Comparison of ENCODE assay signal across 9 mouse cellular contexts in genomic region chr11:103112552-103112912, GRCm38 (mm10). TPM values are rescaled to one million over a fixed set of nuclear protein-coding genes. Genes with fewer than 3 reads are reported as not detected.
DNase-seq lines count a peak whose midpoint lies in the region; ATAC-seq lines count a peak whose summit lies in the region.
"Had no signal": no experiment of that assay in that cellular context is flagged by ENCODE, and none has a peak within 500 bp of the region (broad histone marks: within the 10 kb centered on the region; RNA-seq: fewer than 3 reads in every experiment).

No protein-coding gene starts in this region.

- intact Hi-C loops in heart, postnatal 14 days (cut with DNase I) = no loop called here

- peak overlapping the region; percentile 77 for H3K9ac ChIP-seq in heart, embryonic 13.5 days
- peak overlapping the region; percentile 17; the same call in 1 of the 2 replicates for H3K9ac ChIP-seq in midbrain, embryonic 11.5 days (ENCODE audit: low read length)

- no peaks in the 10 kb centered on the region for H3K9me3 ChIP-seq in heart, embryonic 13.5 days
- no peaks in the 10 kb centered on the region for H3K9me3 ChIP-seq in hindbrain, embryonic 10.5 days
- H3K9me3 ChIP-seq in midbrain, embryonic 11.5 days (ENCODE audit: control insufficient read depth, low read length) = no peaks in the 10 kb centered on the region

- H3K27me3 ChIP-seq in heart, embryonic 13.5 days (replicated peaks) = peaks cover 3% of the 10 kb centered on the region; the same call in 1 of the 2 replicates
- H3K27me3 ChIP-seq in hindbrain, embryonic 10.5 days (ENCODE audit: insufficient read depth, poor library complexity, severe bottlenecking) = peaks cover 41% of the 10 kb centered on the region
- peaks cover 16% of the 10 kb centered on the region; the same call in 1 of the 2 replicates for H3K27me3 ChIP-seq in midbrain, embryonic 11.5 days (ENCODE audit: control insufficient read depth, insufficient read depth, low read length)
- H3K27me3 ChIP-seq: Patski had no signal

- H3K4me1 ChIP-seq in heart, embryonic 13.5 days = peaks cover 29% of the 10 kb centered on the region
- H3K4me1 ChIP-seq in hindbrain, embryonic 10.5 days (replicated peaks) = peaks cover 39% of the 10 kb centered on the region
- H3K4me1 ChIP-seq in midbrain, embryonic 11.5 days (ENCODE audit: control insufficient read depth, insufficient read depth, low read length) = peaks cover 21% of the 10 kb centered on the region

- H3K4me3 ChIP-seq in heart, embryonic 13.5 days = peak overlapping the region; percentile 55
- peak overlapping the region; percentile 49 for H3K4me3 ChIP-seq in hindbrain, embryonic 10.5 days
- H3K4me3 ChIP-seq in midbrain, embryonic 11.5 days (ENCODE audit: low read depth, low read length) = 0 out of 2 replicates have a peak overlapping the region, but pooled peaks have one; percentile 14

- H3K4me2 ChIP-seq in heart, embryonic 13.5 days = peak overlapping the region; percentile 74
- H3K4me2 ChIP-seq in midbrain, embryonic 11.5 days = peak overlapping the region; percentile 47

- no peak for ATAC-seq in heart, embryonic 13.5 days (ENCODE audit: extremely low read depth, insufficient number of reproducible peaks, low FRiP score, low TSS enrichment)
- no peak for ATAC-seq in midbrain, embryonic 11.5 days (ENCODE audit: low FRiP score)

- 22% methylated on average over 9 of the region's 9 CpGs for WGBS in heart, embryonic 13.5 days
- WGBS in hindbrain, embryonic 10.5 days = 8% methylated on average over 9 of the region's 9 CpGs
- WGBS in midbrain, embryonic 11.5 days = 4% methylated on average over 9 of the region's 9 CpGs

- H3K36me3 ChIP-seq in heart, embryonic 13.5 days = peaks cover 3% of the 10 kb centered on the region; the same call in 1 of the 2 replicates
- no peaks in the 10 kb centered on the region for H3K36me3 ChIP-seq in hindbrain, embryonic 10.5 days
- H3K36me3 ChIP-seq in midbrain, embryonic 11.5 days (ENCODE audit: control insufficient read depth, insufficient read depth, low read length) = no peaks in the 10 kb centered on the region

- no peak for DNase-seq in heart, postnatal 14 days
- DNase-seq in R1 (ENCODE audit: low read depth, low spot score) = peak; percentile 76
- peak; percentile 29 for DNase-seq in hindbrain, embryonic 10.5 days (ENCODE audit: low spot score)
- DNase-seq in midbrain, embryonic 11.5 days (ENCODE audit: low spot score, missing footprints) = no peak
- no peak for DNase-seq in frontal cortex, postnatal 10 days (ENCODE audit: low spot score in 2 of 2)
- no peak for DNase-seq in lung, postnatal 36 days
- DNase-seq in embryo, embryonic 9.5 days (ENCODE audit: extremely low spot score) = no peak

- H3K27ac ChIP-seq in heart, embryonic 13.5 days (replicated peaks) = peak overlapping the region; percentile 63
- peak overlapping the region; percentile 78 for H3K27ac ChIP-seq in hindbrain, embryonic 10.5 days
- no peak overlapping the region for H3K27ac ChIP-seq in midbrain, embryonic 11.5 days (ENCODE audit: low read depth, low read length)

RNA-seq across cellular contexts. Expression of gene Hexim1, which starts 3.5 kb away (rescaled TPM):
- polyA plus RNA-seq in heart, embryonic 13.5 days (2015; fragmentation: Nextera tagmentation; extraction: Ambion mirVana) = 2.8 and 3.0 TPM in 2 replicates
- 10 to 100 TPM; 18.5 to 20.4 TPM for total RNA-seq in heart, postnatal 14 days (2021)
- polyA plus RNA-seq in hindbrain, embryonic 10.5 days (2016; fragmentation: Nextera tagmentation; extraction: Ambion mirVana) = 1.7 and 2.3 TPM in 2 replicates
- polyA plus RNA-seq in midbrain, embryonic 11.5 days (2014; fragmentation: Nextera tagmentation; extraction: Ambion mirVana) = 4.6 and 5.2 TPM in 2 replicates

RNA-seq across cellular contexts. Expression of gene Acbd4, which starts 11.1 kb away (rescaled TPM):
- polyA plus RNA-seq in heart, embryonic 13.5 days (2015; fragmentation: Nextera tagmentation; extraction: Ambion mirVana) = 12.0 and 14.3 TPM in 2 replicates
- 10 to 100 TPM; 30.5 to 34.5 TPM for total RNA-seq in heart, postnatal 14 days (2021)
- 7.7 and 8.3 TPM in 2 replicates for polyA plus RNA-seq in hindbrain, embryonic 10.5 days (2016; fragmentation: Nextera tagmentation; extraction: Ambion mirVana)
- 8.2 and 10.5 TPM in 2 replicates for polyA plus RNA-seq in midbrain, embryonic 11.5 days (2014; fragmentation: Nextera tagmentation; extraction: Ambion mirVana)

RNA-seq across cellular contexts. Expression of gene Plcd3, which starts 11.1 kb away (rescaled TPM):
- polyA plus RNA-seq in heart, embryonic 13.5 days (2015; fragmentation: Nextera tagmentation; extraction: Ambion mirVana) = 7.8 and 8.7 TPM in 2 replicates
- total RNA-seq in heart, postnatal 14 days (2021) = 10 to 100 TPM; 19.4 to 20.9 TPM
- 1.6 and 1.9 TPM in 2 replicates for polyA plus RNA-seq in hindbrain, embryonic 10.5 days (2016; fragmentation: Nextera tagmentation; extraction: Ambion mirVana)
- polyA plus RNA-seq in midbrain, embryonic 11.5 days (2014; fragmentation: Nextera tagmentation; extraction: Ambion mirVana) = 0.63 and 0.86 TPM in 2 replicates

RNA-seq across cellular contexts. Expression of gene Hexim2, which starts 19.7 kb away (rescaled TPM):
- 5.7 and 6.2 TPM in 2 replicates for polyA plus RNA-seq in heart, embryonic 13.5 days (2015; fragmentation: Nextera tagmentation; extraction: Ambion mirVana)
- total RNA-seq in heart, postnatal 14 days (2021) = 1 to 10 TPM; 1.8 to 3.3 TPM
- 7.7 and 8.9 TPM in 2 replicates for polyA plus RNA-seq in hindbrain, embryonic 10.5 days (2016; fragmentation: Nextera tagmentation; extraction: Ambion mirVana)
- polyA plus RNA-seq in midbrain, embryonic 11.5 days (2014; fragmentation: Nextera tagmentation; extraction: Ambion mirVana) = 5.0 and 6.3 TPM in 2 replicates

RNA-seq across cellular contexts. Expression of gene Fmnl1, which starts 58.4 kb away (rescaled TPM):
- polyA plus RNA-seq in heart, embryonic 13.5 days (2015; fragmentation: Nextera tagmentation; extraction: Ambion mirVana) = 2.0 and 2.6 TPM in 2 replicates
- total RNA-seq in heart, postnatal 14 days (2021) = 10 to 100 TPM; 16.8 to 21.6 TPM
- polyA plus RNA-seq in hindbrain, embryonic 10.5 days (2016; fragmentation: Nextera tagmentation; extraction: Ambion mirVana) = 0.72 and 1.5 TPM in 2 replicates
- polyA plus RNA-seq in midbrain, embryonic 11.5 days (2014; fragmentation: Nextera tagmentation; extraction: Ambion mirVana) = 0.65 and 0.87 TPM in 2 replicates

Comparison
In these comparisons a context has a peak if more than half of its experiments do, and no peak if none do; other contexts are left out.
1. DNase-seq: peak in R1 (single experiment) and hindbrain, embryonic 10.5 days (single experiment); none in heart, postnatal 14 days (0 of 2), midbrain, embryonic 11.5 days (single experiment), frontal cortex, postnatal 10 days (0 of 2), lung, postnatal 36 days (single experiment) and embryo, embryonic 9.5 days (single experiment).
2. Peak in every context shown above with its lines, with median percentiles within 50 percentile points of each other: H3K4me3 ChIP-seq.